Mouse (Mus musculus): Measurements from ENCODE around the gene Itgb6.

- TF ChIP-seq CTCF (IDR thresholded peaks at IDR 0.05; ENCODE audit: insufficient read depth, low read depth, low read length), result no peak
- TF ChIP-seq POLR2A (IDR thresholded peaks at IDR 0.05; ENCODE audit: insufficient read depth, low read depth, low read length), result no peak
Observed at GRCm38 (mm10) chr2:60695706-60696105, 26.7 kb downstream of the Itgb6 start.

Data from olfactory bulb, adult 2 months (tissue).